Mouse (Mus musculus): Measurements from ENCODE around the gene Mknk1. TPM values are rescaled to one million over a fixed set of nuclear protein-coding genes. Genes with fewer than 3 reads are reported as not detected.

Gene Mknk1
- total and polyA plus RNA-seq, 3 experiments = 25.8 to 38.5 TPM; not detected in 1

DNA sequence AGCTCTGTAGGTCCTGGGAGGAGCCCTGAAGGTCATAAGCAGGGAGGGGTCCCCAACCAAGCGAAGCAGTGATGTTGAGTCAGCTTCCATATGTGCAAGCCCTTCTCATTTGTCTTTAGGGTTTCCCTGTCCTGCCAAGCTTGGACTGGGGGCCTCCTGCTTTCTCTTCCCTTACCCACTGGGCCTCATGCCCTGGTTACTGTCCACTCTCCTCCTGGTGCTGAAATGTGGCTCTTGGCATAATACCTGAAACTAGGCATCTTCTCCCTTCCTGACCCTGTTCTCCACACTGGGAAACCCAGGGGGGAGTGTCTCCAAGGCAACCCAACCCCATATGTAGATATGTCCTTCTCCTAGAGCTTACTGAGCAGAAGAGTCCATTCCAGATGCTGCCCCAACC is 47.9 kb downstream of the Mknk1 start:
- H3K79me2 ChIP-seq (ENCODE audit: control insufficient read depth, insufficient read depth, low read length, poor library complexity) = no peaks in the 10 kb centered on the region
- H3K9me3 ChIP-seq (replicated peaks; ENCODE audit: insufficient read depth, low read length) = no peaks in the 10 kb centered on the region
- no peak overlapping the region for H3K9ac ChIP-seq (ENCODE audit: control insufficient read depth, low read depth, low read length, poor library complexity, severe bottlenecking)
- H3K36me3 ChIP-seq (ENCODE audit: control insufficient read depth in 1 of 2, insufficient read depth in 2 of 2, low read length in 2 of 2) = no peaks in the 10 kb centered on the region
- no peak overlapping the region for H3K27ac ChIP-seq (ENCODE audit: control insufficient read depth, low read depth, low read length)
- peak; percentile 42 for DNase-seq (ENCODE audit: low read depth, low spot score)
- H3K27me3 ChIP-seq (ENCODE audit: control insufficient read depth in 1 of 2, insufficient read depth in 2 of 2, low read length in 2 of 2) = peaks cover 0 to 3% of the 10 kb centered on the region in 2 experiments; a peak in 1 of 4 replicates
- H3K4me3 ChIP-seq (ENCODE audit: control insufficient read depth in 1 of 2, insufficient read depth in 1 of 2, low read depth in 2 of 2, low read length in 2 of 2) = no peak overlapping the region
- no peaks in the 10 kb centered on the region for H3K4me1 ChIP-seq (ENCODE audit: control insufficient read depth in 1 of 2, insufficient read depth in 2 of 2, low read length in 2 of 2)
- TF ChIP-seq USF1 (IDR thresholded peaks at IDR 0.05; ENCODE audit: low read depth, low read length) = no peak
- TF ChIP-seq ZNF384 (IDR thresholded peaks at IDR 0.05; ENCODE audit: low read depth, low read length) = no peak
- no peak for TF ChIP-seq ZMIZ1 (IDR thresholded peaks at IDR 0.05; ENCODE audit: low read depth, low read length)
- TF ChIP-seq POLR2AphosphoS5 (IDR thresholded peaks at IDR 0.05; ENCODE audit: borderline replicate concordance, low read depth, low read length) = no peak
- TF ChIP-seq MYB (IDR thresholded peaks at IDR 0.05; ENCODE audit: low read depth, low read length) = no peak
- no peak for TF ChIP-seq MEF2A (IDR thresholded peaks at IDR 0.05; ENCODE audit: extremely low read depth, insufficient replicate concordance, low read depth, low read length, poor library complexity, severe bottlenecking)
- no peak for TF ChIP-seq POLR2AphosphoS2 (IDR thresholded peaks at IDR 0.05; ENCODE audit: low read length)
- no peak for TF ChIP-seq NELFE (IDR thresholded peaks at IDR 0.05; ENCODE audit: low read depth, low read length)
- no peak for TF ChIP-seq MYC (IDR thresholded peaks at IDR 0.05; ENCODE audit: low read depth, low read length)
- no peak for TF ChIP-seq MAFK (IDR thresholded peaks at IDR 0.05; ENCODE audit: borderline replicate concordance, low read depth, low read length)
- TF ChIP-seq GABPA (IDR thresholded peaks at IDR 0.05; ENCODE audit: low read depth, low read length) = no peak
- no peak for TF ChIP-seq RCOR1 (IDR thresholded peaks at IDR 0.05; ENCODE audit: low read depth, low read length)
- TF ChIP-seq SIN3A (IDR thresholded peaks at IDR 0.05; ENCODE audit: low read length) = peak; percentile 56
- TF ChIP-seq E2F4 (IDR thresholded peaks at IDR 0.05; ENCODE audit: borderline replicate concordance, low read depth, low read length) = no peak
- no peak for TF ChIP-seq ZC3H11A (IDR thresholded peaks at IDR 0.05; ENCODE audit: low read depth, low read length)
- TF ChIP-seq MXI1 (IDR thresholded peaks at IDR 0.05; ENCODE audit: low read depth, low read length) = peak; percentile 75
- no peak for TF ChIP-seq UBTF (IDR thresholded peaks at IDR 0.05; ENCODE audit: borderline replicate concordance, insufficient read depth, low read depth, low read length)
- no peak for TF ChIP-seq RAD21 (IDR thresholded peaks at IDR 0.05; ENCODE audit: low read depth, low read length)
- no peak for TF ChIP-seq CHD2 (IDR thresholded peaks at IDR 0.05; ENCODE audit: low read length)
- 0 out of 2 replicates have a peak, but pooled peaks have one; percentile 13 for TF ChIP-seq SMC3 (IDR thresholded peaks at IDR 0.05; ENCODE audit: low read depth, low read length)

DNA sequence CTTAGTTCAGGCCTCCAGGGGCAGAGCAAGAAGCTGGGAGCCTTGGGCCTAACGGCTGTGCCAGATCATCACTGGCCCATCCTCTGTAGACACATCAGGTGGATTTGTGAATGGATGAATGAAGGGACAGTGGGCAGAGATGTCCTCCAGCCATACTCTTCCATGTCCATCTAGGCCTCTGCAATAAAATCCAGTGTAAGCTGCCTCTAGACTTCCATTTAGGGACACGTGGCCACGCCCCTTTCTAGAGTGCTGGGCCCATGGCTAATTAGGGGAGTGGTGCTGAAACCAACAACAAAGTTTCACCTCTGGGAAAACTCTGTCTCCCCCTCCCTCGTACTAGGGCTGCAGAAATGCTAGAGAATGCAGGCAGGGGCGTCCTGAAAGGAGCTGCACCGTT is 51.1 kb downstream of the Mknk1 start:
- TF ChIP-seq E2F4 (IDR thresholded peaks at IDR 0.05; ENCODE audit: borderline replicate concordance, low read depth, low read length) (no peak), UBTF (IDR thresholded peaks at IDR 0.05; ENCODE audit: borderline replicate concordance, insufficient read depth, low read depth, low read length) (no peak), POLR2AphosphoS2 (IDR thresholded peaks at IDR 0.05; ENCODE audit: low read length) (no peak), MYC (IDR thresholded peaks at IDR 0.05; ENCODE audit: low read depth, low read length) (no peak), TCF12 (IDR thresholded peaks at IDR 0.05; ENCODE audit: low read depth, low read length) (no peak), MYB (IDR thresholded peaks at IDR 0.05; ENCODE audit: low read depth, low read length) (no peak), HCFC1 (IDR thresholded peaks at IDR 0.05; ENCODE audit: low read depth, low read length) (no peak), ZNF384 (IDR thresholded peaks at IDR 0.05; ENCODE audit: low read depth, low read length) (no peak), NRF1 (IDR thresholded peaks at IDR 0.05; ENCODE audit: insufficient read depth, low read depth, low read length, poor library complexity, severe bottlenecking) (no peak), KAT2A (conservative IDR thresholded peaks at IDR 0.05; ENCODE audit: low read depth, low read length) (no peak), EP300 (IDR thresholded peaks at IDR 0.05; ENCODE audit: low read depth in 1 of 2, low read length in 2 of 2) (no peak), MAZ (IDR thresholded peaks at IDR 0.05; ENCODE audit: low read depth, low read length) (no peak), GATA1 (IDR thresholded peaks at IDR 0.05; ENCODE audit: low read depth, low read length) (no peak), POLR2AphosphoS5 (IDR thresholded peaks at IDR 0.05; ENCODE audit: borderline replicate concordance, low read depth, low read length) (no peak), CHD2 (IDR thresholded peaks at IDR 0.05; ENCODE audit: low read length) (no peak), ZMIZ1 (IDR thresholded peaks at IDR 0.05; ENCODE audit: low read depth, low read length) (no peak), POLR2A (IDR thresholded peaks at IDR 0.05; ENCODE audit: control insufficient read depth in 1 of 2, insufficient read depth in 1 of 2, low read depth in 1 of 2, low read length in 2 of 2, poor library complexity in 1 of 2) (no peak), JUND (IDR thresholded peaks at IDR 0.05; ENCODE audit: low read depth, low read length) (no peak), CHD1 (IDR thresholded peaks at IDR 0.05; ENCODE audit: low read depth, low read length) (no peak), MEF2A (IDR thresholded peaks at IDR 0.05; ENCODE audit: extremely low read depth, insufficient replicate concordance, low read depth, low read length, poor library complexity, severe bottlenecking) (no peak)
- H3K27me3 ChIP-seq (ENCODE audit: control insufficient read depth in 1 of 2, insufficient read depth in 2 of 2, low read length in 2 of 2) = peaks cover 0 to 3% of the 10 kb centered on the region in 2 experiments; a peak in 1 of 4 replicates

More for the DNA sequence above, 51.1 kb downstream of the Mknk1 start:
- H3K4me1 ChIP-seq (ENCODE audit: control insufficient read depth in 1 of 2, insufficient read depth in 2 of 2, low read length in 2 of 2) = no peaks in the 10 kb centered on the region
- no peak for DNase-seq (ENCODE audit: low read depth, low spot score)
- no peak overlapping the region for H3K27ac ChIP-seq (ENCODE audit: control insufficient read depth, low read depth, low read length)
- H3K9ac ChIP-seq (ENCODE audit: control insufficient read depth, low read depth, low read length, poor library complexity, severe bottlenecking) = no peak overlapping the region
- no peaks in the 10 kb centered on the region for H3K36me3 ChIP-seq (ENCODE audit: control insufficient read depth in 1 of 2, insufficient read depth in 2 of 2, low read length in 2 of 2)
- no peaks in the 10 kb centered on the region for H3K79me2 ChIP-seq (ENCODE audit: control insufficient read depth, insufficient read depth, low read length, poor library complexity)
- H3K4me3 ChIP-seq (ENCODE audit: control insufficient read depth in 1 of 2, insufficient read depth in 1 of 2, low read depth in 2 of 2, low read length in 2 of 2) = no peak overlapping the region
- H3K9me3 ChIP-seq (replicated peaks; ENCODE audit: insufficient read depth, low read length) = no peaks in the 10 kb centered on the region

Data from MEL (cell line).